Mouse (Mus musculus): ENCODE measurements around the gene Cnih1. TPM values are rescaled to one million over a fixed set of nuclear protein-coding genes. Genes with fewer than 3 reads are reported as not detected.
"Not testable (repeated sequence)": the region's sequence is repeated elsewhere in the genome, so short reads cannot be mapped to it uniquely, and the experiment has no call there.

Cnih1 gene
- 10 to 100 TPM; 65.6 to 70.3 TPM for total RNA-seq (2021)
- long read RNA-seq, transcript Cnih1-202 (6 exons, 789 nt): minor isoform, 18 of 136 reads
- long read RNA-seq, transcript Cnih1-201 (5 exons, 1,538 nt): major isoform, 111 of 136 reads
- long read RNA-seq, partial matches to known transcripts: 0 of 136 reads
- long read RNA-seq, other reads (novel, unspliced or antisense): 7 of 136 reads

DNA sequence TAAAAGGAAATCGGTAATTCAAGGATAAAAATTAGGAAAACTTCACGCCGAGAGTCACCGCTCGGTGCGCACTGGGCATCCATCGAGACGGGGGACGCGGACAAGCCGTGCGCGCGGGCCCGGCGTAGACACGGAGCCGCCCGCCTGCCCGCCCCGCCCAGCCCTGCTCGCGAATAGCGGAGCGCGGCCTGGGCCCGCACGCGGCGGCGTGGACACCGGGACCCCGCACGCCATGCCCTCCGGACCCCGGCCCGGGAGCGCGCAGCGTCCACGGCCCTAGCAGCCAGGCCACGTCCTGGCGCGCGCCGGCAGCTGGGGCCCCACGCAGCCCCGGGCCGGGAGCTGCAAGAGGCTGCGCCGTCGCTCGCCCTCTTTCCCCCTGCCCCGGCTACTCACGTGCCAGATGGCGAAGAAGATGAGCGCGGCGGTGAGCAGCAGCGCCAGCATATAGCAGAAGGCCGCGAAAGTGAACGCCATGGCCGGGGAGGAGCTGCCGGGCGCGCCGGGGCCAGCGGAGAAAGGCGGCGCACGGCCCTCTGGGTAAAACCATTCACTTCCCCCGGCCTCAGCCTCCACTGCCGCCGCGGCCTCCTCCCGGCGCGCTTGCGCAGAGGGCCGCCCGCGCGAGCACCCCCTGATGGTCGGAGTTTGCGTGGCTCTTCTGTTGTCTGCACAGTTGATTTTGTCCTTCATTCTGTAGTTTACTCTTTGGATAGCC is at the start of gene Cnih1:
Cnih1 (minus strand) TSS at position 625 of the 718 bp plus-strand sequence.
- DNase-seq (ENCODE audit: low spot score in 2 of 2): peak; percentile 92 to 94

DNA sequence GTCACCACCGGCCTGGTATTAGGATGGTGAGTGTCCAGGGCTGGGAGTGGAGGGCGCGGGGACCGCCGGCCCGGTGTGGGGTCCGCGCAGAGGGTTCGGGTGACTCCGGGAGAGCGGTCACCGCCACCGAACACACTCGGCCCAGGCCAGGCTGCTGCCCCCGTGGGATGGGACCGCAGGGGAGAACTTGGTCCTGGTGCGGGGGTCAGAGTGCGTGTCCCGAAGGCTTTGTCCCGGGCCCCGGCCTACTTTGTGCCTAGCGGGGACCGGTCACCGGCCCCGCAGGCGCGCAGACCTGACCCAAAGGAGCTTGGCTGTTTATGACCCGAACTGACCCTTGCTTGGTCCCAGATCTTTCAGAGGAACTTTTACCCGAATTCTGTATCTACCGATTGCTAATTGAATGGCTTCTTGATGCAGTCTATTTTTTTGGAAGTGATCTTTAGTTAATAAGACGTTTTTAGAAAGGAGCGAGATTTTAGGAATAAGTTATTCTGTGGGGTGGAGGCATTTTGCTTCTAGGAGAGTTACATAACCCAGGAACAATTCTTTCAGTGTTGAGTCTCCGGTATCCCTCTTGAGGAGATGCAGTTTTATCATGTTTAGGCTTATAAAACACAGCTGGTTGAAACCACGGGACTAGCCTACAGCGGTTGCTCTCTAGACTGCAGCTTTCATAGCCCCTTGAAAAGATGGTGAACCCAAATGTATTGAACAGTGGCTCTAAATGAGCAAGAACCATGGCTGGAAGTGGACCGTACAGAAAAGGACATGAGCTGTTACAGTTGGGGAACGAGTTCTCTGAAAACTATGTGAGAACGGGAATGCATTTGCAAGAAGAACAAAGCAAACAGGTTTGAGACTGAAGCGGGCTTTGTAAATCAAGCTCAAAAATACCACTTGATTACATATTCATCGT is 44.4 kb upstream of the Cnih1 start:
- no peak for DNase-seq (ENCODE audit: low spot score in 2 of 2)

DNA sequence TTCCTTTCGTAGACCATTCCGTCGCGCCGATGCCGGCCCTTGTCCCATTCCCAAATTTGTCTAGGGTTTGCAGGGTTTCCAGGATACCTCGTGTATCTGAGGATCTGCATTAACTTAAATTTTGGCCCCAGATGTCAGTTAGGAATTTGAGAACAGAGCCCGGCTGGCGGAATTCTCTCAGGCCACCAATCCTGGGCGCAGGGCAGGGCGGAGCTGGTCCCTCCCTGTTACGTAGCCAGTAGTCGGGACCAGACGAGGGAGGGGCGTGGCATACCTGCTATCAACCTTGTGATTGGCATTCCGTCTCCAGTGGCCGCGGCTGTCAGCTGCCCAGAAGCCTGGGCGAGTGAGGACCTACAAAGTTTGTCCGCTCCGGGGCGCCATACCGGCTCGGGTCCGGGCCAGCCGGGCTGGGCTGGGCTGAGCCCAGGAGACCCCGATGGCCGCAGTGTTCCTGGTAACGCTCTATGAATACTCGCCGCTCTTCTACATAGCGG is 43.7 kb upstream of the Cnih1 start, which contains the start of gene Cgrrf1:
Cgrrf1 (plus strand) TSS at position 289 of the 497 bp plus-strand sequence.
- DNase-seq (ENCODE audit: low spot score in 2 of 2): peak; percentile 88 to 90

DNA sequence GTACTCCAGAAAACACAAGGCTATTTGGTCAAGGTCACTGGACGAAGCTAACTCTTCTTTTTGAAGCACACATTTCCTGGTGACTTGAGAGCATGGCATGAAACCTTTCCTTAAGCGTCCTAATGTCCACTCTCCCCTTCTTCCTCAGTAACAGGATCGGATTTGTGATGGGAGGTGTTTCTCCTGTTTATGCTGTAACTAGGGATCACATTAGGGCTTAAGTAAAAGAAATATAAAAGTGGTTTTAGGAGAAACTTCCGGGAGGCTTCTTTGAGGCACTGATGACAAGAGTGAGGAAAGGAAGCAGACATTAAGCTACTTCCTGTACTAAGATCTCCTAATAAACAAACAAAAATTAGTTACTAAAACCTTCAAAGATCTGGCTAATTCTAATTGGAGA is 43.1 kb upstream of the Cnih1 start:
- no peak for DNase-seq (ENCODE audit: low spot score in 2 of 2)

DNA sequence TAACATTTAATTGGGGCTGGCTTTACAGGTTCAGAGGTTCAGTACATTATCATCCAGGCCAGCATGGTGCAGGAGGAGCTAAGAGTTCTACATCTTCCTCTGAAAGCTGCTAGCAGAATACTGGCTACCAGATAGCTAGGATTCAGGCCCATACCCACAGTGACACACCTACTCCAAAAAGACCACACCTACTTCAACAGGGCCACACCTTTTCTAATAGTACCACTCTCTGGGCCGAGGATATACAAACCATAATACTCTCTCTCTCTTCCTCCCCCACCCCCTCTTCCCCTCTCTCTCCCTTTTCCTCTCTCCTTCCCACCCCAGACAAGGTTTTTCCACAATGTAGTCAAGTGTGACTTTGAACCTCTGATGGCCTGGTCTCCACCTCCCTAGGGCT is 39.2 kb upstream of the Cnih1 start:
- no peak for DNase-seq (ENCODE audit: low spot score in 2 of 2)

DNA sequence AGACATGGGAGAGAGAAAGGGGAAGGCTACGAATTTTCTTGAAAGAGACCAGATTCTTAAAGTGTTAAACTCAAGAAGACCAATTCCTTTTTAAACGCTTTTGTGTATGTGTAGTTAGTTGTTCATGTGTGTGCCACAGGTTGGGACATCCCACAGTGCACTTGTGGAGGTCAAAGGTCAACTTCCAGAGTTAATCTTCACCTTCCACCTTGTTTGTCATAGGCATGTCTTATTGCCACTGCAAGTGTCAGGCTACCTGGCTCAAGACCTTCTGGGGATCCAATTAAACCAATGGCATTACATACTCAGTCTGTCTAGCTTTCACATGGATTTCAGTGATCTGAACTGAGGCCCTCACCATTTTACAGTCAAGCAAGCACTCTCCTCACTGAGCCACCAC is 35.8 kb upstream of the Cnih1 start:
- DNase-seq (ENCODE audit: low spot score in 2 of 2): no peak

DNA sequence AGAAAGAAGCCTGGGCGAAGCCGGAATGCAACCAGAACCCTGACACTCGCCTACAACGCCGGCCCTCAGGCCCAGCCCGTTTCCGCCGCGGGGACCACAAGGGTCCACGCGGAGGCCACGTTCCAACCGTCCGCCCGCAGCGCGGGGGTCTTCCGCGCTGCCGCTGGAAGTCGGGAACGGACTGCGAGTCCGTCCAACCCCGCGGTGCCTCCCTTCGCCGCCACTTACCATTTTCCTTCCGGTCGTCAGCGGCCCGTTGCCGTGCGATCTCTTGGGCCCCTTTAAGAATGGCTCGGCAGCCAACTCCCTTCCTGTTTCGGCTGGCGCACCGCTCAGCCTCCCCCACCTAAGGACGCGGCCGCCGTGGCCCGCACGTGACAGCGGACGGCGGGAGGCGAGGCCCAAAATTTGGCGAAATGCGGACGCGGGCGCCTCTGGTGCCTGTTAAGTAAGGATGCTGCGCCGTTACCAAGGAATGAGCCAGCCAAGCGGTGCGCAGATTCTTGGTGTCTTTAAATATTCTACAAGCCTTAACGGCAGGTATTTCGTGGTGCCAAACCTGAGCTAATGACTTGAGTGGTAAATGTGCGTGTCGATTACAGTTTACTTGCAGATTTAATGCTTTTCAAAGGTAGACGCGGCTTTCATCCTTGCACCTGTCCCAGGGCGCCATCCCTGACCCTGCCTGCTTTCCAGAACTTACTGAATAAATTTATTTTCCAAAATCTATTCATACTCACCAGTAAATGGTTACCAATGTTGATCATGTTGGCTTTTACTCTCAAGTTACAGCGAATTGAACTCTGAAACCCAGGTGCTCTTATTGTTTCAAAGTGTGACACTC is 33.9 kb upstream of the Cnih1 start, which contains the start of gene Gmfb:
Gmfb (minus strand) TSS at position 370 of the 844 bp plus-strand sequence.
- DNase-seq (ENCODE audit: low spot score in 2 of 2): peak; percentile 96 to 97

DNA sequence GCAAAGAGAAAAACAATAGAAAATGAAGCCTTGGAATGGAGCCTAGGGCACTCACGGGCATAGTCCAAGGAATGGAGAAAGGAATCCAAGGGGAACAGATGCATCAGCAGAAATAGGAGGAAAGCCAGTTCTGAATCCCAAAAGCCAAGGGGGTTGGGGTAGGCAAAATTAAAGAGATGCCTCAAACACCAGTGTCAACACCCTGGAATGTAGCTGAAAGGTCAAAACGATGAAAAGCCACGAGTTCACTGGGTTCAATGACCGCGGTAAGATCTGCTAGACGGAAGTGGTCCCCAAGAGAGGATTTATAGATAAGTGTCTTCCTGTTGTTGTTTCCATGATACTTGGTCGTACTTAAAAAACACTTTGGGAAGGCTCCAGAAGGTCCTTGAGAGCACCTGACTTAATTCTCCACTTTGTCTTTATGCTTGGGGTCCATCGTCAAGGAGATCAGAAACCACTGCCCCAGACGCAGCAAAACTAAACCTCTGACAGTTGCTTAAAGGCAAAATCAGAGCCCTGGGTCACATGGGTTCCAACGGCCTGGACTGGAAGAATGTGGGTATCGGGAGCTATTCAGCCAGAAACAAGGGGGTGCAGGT is 33.2 kb upstream of the Cnih1 start:
- no peak for DNase-seq (ENCODE audit: low spot score in 2 of 2)

DNA sequence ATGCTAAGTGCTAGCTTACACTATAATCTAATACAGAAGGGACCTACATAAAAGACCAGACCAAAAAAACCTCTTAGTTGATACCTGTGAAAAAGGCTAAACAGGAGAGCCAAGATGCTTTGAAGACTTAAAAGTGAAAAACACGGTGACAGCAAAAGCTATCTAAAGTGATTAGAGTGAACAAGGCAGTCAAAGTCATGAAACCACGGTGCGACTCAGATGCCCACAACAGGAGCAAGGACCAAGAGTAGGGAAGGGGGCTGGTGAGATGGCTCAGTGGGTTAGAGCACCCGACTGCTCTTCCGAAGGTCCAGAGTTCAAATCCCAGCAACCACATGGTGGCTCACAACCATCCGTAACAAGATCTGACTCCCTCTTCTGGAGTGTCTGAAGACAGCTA is 31.8 kb upstream of the Cnih1 start:
- not testable (repeated sequence) for DNase-seq (ENCODE audit: low spot score in 2 of 2)

DNA sequence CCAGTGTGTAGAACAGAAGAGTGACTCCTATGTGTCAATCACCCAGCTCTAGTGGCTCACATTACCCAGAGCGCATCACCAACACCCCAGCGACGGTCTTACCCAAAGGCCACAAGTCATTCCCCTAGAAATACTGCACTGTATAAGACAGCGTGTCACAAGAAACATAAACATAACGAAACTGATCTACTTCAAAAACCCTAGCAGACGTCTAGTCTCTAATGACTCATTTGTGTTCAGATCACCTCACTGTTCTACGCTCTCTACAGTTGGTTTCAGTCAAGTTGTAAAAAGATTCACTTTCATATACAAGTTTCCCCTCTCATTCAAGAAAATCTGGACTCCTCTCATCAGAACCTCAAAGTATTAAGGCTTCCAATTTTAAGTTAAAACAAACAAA is 30.5 kb upstream of the Cnih1 start:
- DNase-seq (ENCODE audit: low spot score in 2 of 2): no peak

DNA sequence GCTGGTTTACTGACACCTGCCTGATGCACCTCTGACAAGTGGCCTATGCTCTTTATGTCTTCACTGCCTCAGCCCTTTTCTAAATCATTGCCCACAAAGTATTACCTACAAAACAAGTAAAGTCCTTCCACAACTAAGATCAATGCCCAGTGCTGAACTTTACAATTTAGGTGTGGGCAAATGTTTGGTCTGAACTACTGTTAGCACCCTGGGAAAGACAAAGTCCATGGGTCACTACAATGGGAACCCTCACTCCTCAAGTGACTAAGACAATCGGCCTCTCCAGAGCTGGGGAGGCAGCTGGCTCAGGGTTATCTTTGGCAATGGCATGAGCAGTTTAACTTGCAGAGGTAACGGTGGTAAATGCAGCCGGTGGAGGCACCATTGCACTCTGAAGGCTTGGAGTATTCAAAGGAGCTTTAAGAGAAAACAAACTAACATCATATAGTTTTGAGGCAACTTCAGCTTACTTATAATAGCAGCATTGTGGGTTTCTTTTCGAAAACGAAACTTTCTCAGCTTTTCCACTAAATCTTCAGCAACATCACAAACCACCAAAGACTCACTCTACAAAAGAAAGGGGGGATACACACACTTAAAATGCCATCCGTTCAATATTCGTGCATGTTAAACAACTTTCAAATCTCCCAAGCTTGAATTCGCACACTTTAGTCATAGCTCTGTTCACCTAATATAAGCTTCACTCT is 28.9 kb upstream of the Cnih1 start:
- DNase-seq (ENCODE audit: low spot score in 2 of 2): no peak

DNA sequence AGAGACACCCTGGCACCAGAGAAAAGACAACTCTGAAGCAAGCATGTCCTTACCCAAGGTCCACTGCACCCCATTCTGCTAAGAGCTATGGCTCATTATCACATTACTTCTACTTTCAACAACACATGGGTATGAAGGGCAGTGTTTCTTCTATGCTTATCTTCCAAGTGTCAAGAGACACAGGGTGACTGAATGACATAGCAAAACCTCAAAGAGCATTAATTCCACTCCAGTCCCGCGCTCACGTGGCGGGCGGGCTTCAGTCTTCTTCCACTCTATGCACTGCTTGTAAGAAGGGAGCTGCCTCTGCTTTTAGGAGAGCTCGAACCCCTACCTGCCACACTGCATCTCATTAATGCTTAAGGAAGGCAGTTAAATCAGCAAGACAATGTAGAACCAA is 27.4 kb upstream of the Cnih1 start:
- no peak for DNase-seq (ENCODE audit: low spot score in 2 of 2)

DNA sequence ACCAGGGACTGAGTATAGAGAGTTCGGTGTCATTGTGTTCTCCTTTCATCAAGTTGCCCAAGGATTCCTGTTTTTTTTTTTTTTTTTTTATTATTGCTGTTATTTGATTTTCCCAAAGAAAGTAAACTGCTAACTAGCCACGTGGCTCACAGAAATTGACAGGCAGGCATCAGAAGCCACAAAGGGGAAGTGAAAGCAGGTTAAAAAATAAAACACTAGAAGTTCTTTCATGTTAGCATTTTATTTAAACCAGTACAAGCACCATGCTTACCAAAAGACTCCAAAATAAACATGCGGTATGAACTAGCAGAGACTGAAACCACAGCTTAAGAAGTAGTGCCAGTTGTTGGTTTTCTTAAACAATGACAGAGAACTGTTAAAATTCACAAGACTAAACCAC is 19.7 kb upstream of the Cnih1 start:
- DNase-seq (ENCODE audit: low spot score in 2 of 2): no peak

DNA sequence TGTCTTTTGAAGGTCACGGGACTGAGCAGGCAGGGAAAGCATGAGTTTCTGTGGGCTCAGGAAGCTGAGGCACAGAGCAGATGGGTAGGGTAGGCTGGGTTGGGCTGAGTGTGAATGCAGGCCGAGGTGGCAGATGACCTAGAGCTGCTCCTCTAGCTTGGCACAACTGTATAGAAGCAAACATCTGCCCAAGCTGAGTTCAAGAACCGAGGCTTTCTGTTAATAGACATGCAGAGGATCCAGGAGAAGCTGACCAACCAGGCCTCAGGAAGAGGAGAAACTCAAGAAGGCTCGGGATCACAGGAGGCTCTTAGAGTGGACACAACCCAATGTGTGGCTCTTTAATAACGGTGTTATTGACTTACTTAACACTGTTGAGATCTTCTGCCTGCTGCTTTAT is 18.0 kb upstream of the Cnih1 start:
- DNase-seq (ENCODE audit: low spot score in 2 of 2): no peak

DNA sequence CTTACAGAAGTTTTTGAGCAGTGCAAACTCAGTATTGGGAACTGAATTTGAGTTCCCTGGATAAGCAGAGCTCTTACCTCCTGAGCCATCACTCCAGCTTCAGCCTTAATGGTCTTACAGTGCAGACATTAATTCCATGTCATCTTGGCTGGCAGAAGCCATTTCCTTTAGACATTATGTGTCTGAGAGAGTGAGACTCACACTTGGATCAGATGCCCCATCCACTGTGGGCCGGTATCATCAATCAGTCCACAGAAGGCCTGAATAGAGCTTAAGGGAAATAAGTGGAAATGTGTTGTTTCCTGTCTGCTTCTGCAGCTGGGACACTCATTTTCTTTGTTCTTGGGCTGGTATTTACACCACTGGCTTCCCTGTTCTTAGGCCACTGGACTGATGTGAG is 15.6 kb upstream of the Cnih1 start:
- no peak for DNase-seq (ENCODE audit: low spot score in 2 of 2)

DNA sequence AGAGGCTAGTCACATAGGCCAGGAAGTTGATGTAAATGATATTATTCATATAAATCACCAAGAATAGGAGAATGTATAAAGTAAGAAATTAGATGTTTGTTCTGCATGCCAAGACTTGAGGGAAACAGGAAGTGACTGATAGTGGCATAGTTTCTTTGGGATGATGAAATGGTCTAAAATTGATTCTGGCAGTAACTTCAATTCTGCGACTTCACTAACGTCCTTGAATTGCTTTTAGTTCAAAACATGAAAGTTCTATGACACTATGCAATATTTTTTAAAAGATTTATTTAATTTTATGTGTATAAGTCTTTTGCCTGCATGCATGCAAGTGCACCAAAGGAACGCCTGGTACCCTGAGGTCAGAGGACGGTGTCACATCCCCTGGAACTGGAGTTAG is 15.0 kb upstream of the Cnih1 start:
- DNase-seq (ENCODE audit: low spot score in 2 of 2): no peak

DNA sequence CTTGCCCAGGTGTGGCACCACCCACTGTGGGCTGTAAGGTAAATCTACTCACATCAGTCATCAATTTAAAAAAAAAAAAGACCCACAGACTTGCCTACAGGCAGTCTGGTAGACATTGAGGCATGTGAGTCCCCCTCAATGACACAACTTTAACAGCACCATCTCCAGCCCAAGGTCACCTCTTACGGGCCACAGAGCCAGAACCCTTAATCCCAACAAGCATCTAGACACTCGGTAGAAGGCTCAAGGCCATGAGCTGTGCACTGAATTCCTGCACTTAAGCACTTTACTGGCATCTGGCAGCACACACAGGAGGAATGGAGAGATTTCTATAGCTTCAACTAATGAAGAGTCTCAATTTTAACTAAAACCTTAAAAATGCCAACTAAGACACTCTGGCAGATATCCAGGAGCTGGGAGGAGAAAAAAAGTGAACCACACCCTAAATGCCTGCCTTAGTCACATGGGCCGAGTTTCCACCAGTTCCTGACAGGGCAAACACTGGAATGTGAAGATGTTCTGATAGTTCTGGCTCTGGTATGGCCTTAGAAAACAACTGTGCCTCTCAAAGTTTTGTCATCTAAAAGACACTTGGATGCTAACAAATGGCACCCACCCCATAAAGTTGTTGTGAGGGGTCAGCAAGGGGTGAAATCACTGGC is 12.6 kb upstream of the Cnih1 start:
- DNase-seq (ENCODE audit: low spot score in 2 of 2): no peak

DNA sequence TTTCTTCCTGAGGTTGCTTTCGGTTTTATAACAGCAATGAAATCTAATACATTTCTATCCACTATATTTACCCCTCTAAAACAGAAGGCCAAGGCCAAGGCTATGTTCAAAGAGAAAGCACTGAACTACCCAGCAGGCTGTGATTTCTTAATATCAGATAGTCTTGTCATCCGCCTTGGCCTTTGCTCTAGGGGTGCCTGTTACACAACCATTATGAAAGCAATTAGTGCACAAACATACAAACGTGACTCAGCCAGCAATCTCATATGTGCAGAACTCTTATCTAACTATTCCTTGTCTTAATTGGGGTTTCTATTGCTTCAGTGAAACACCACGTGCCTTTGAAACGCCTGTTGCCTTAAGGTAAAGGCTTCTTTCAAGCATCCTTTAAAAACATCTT is 5.9 kb upstream of the Cnih1 start:
- DNase-seq (ENCODE audit: low spot score in 2 of 2): no peak

DNA sequence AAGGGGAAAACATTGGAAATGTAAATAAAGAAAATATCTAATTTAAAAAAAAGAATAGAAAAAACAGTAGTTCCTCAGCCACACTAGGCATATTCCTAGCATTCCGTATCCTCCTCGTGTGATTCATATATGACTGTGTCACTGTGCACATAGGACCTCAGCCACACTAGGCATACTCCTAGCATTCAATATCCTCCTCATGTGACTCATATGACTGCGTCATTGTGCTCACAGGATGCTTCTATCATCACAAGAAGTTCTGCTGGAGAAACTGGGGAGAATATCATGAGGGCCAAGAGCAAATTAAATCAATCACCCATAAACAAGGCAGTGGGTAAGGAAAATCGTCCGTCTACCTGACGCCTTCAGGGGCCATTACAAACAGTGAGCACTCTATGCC is 2.5 kb upstream of the Cnih1 start:
- no peak for DNase-seq (ENCODE audit: low spot score in 2 of 2)

All from layer of hippocampus, postnatal 10 days (tissue).